Mouse (Mus musculus) limb, embryonic 13.5 days (tissue): ENCODE measurements around the gene Polk. TPM values are rescaled to one million over a fixed set of nuclear protein-coding genes. Genes with fewer than 3 reads are reported as not detected.

ENCODE experiments used
- ATAC-seq: fragments of 200-750 bp; cut with Nextera tagmentation; 2 replicates; pipeline ENCODE4 v1.8.0; 2017; ENCODE audit warnings: low read depth, moderate number of reproducible peaks, moderate TSS enrichment; ENCODE audit not compliant: low FRiP score
- H3K27ac ChIP-seq: fragments of 300-500 bp; sonication (generic); 2 replicates; pipeline ENCODE4 v1.5.1; 2015; ENCODE audit warnings: inconsistent platforms, mild to moderate bottlenecking, moderate library complexity
- H3K27me3 ChIP-seq: fragments of 300-500 bp; sonication (generic); 2 replicates; pipeline ENCODE4 v1.6.1; 2015; ENCODE audit warnings: mild to moderate bottlenecking, inconsistent platforms
- H3K36me3 ChIP-seq: fragments of 300-500 bp; sonication (generic); 2 replicates; pipeline ENCODE4 v1.6.1; 2015; ENCODE audit warnings: inconsistent platforms, mild to moderate bottlenecking, moderate library complexity
- H3K4me1 ChIP-seq: fragments of 300-500 bp; sonication (generic); 2 replicates; pipeline ENCODE4 v1.6.1; 2015; ENCODE audit warnings: inconsistent platforms
- H3K4me2 ChIP-seq: fragments of 300-500 bp; sonication (generic); replicated peaks from 2 replicates; pipeline ENCODE4 v1.6.1; 2015; ENCODE audit warnings: inconsistent platforms, mild to moderate bottlenecking, moderate library complexity
- H3K4me3 ChIP-seq: fragments of 300-500 bp; sonication (generic); 2 replicates; pipeline ENCODE4 v1.5.1; 2015; ENCODE audit warnings: moderate library complexity, mild to moderate bottlenecking, inconsistent platforms
- H3K9ac ChIP-seq: fragments of 300-500 bp; sonication (generic); 2 replicates; pipeline ENCODE4 v1.6.1; 2015; ENCODE audit warnings: mild to moderate bottlenecking, inconsistent platforms
- H3K9me3 ChIP-seq: fragments of 300-500 bp; sonication (generic); 2 replicates; pipeline ENCODE4 v1.6.1; 2016; ENCODE audit warnings: inconsistent platforms
- WGBS: fragments of 180-500 bp; shearing (Covaris S2); methylation state at CpG from one replicate; pipeline ENCODE4 v1.1.7; 2015; 5-methylcytosine and 5-hydroxymethylcytosine counted together
- polyA plus RNA-seq: library from polyadenylated mRNA; unstranded; fragments of >200 nt; fragmentation: Nextera tagmentation; extraction: Ambion mirVana; gene quantifications from 2 replicates; pipeline ENCODE4 v1.2.1, GENCODE M21; 2015

Gene Polk
- polyA plus RNA-seq, 1 experiment from 2014 or later, result 11.6 TPM

GRCm38 (mm10) chr13:96454288-96454687, 88.1 kb downstream of the Polk start:
- H3K9me3 ChIP-seq, result no peaks in the 10 kb centered on the region

DNA sequence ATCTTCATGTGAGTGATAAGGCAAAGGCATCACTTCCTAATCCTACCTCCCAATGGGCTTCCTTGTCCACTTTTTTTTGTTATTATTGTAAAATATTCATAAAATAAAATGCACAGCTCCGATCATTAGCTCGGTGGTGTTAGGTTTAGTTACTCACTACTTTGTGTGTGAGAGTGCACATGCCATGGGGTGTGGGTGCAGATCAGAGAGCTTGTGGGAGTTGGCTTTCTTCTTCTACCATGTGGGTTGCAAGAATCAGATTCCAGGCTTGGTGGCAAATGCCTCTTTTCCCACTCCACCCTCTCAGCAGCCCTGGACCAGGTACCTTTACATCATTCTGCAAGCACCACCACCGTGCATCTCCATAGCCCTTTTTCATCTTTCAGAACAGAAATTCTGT, 89.8 kb downstream of the Polk start:
- Histone ChIP-seq H3K9ac (no peak overlapping the region), H3K36me3 (no peaks in the 10 kb centered on the region), H3K9me3 (no peaks in the 10 kb centered on the region), H3K27me3 (no peaks in the 10 kb centered on the region), H3K4me2 (no peak overlapping the region), H3K4me1 (no peaks in the 10 kb centered on the region), H3K4me3 (no peak overlapping the region), H3K27ac (no peak overlapping the region)
- WGBS, result 88% methylated on average over 3 of the region's 3 CpGs
- no peak for ATAC-seq

More at GRCm38 (mm10) chr13:96454288-96454687, 88.1 kb downstream of the Polk start:
- ATAC-seq, result no peak
- Histone ChIP-seq H3K27me3 (no peaks in the 10 kb centered on the region), H3K27ac (no peak overlapping the region), H3K4me2 (no peak overlapping the region), H3K4me1 (no peaks in the 10 kb centered on the region), H3K36me3 (no peaks in the 10 kb centered on the region), H3K9ac (no peak overlapping the region), H3K4me3 (no peak overlapping the region)
- WGBS, result 76% methylated on average over 3 of the region's 3 CpGs

DNA sequence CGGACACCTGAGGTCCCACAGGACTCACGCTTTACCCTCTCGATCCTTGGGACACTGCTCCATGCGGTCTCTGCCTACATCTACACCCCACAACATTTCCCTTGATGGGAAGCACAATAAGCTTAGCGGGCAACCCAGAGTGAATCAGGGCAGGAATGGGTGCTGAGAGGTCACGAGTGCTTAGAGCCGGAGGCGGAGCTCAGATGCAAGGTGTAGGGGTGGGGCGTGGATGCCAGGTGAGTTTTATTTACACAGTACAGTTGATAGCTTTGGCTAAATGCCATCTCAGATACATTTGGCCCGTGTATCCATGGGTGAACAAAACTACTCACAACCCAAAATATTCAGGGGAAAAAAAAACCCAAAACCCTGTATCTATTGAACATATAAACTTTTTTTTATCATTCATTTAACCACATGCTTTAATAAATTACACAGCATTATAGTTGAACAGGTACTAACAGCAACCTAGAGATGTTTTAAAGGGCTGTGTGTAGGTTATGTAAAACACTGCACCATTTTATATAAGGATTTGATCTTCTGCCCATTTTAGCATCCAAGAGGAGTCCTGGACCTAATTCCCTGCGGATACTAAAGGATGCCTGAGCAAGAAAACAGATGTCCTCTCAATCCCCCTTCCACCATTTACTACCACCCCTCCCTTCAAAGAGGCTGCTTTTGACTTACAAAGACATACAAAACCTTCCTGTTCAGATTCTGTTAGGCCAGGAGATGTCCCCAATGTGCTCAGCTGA, 90.8 kb downstream of the Polk start:
- Histone ChIP-seq H3K9ac (no peak overlapping the region), H3K4me3 (no peak overlapping the region), H3K4me1 (no peaks in the 10 kb centered on the region), H3K36me3 (no peaks in the 10 kb centered on the region), H3K27ac (no peak overlapping the region), H3K4me2 (no peak overlapping the region), H3K9me3 (no peaks in the 10 kb centered on the region), H3K27me3 (no peaks in the 10 kb centered on the region)
- 85% methylated on average over 11 of the region's 11 CpGs for WGBS
- ATAC-seq, result no peak

DNA sequence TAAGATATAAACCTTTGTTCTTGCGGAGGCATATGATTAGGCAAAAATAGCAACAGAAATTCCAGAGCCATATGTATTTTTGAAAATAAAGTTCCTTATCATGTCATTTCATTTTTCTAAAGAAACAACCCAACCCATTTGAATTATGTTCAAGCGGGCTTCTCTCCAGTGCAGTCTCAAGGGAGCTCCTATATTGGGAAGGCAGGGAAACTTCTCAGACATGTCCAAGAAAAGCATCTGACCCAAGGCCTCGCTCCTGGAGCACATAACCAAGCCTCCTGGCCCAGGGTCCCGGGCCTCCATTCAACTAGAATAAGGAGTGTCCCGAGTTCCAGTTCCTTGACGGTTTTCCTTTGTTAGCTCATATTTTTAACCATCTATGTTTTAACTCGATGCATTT, 91.5 kb downstream of the Polk start:
- 88% methylated on average over 7 of the region's 7 CpGs for WGBS
- Histone ChIP-seq H3K4me3 (no peak overlapping the region), H3K4me1 (no peaks in the 10 kb centered on the region), H3K36me3 (no peaks in the 10 kb centered on the region), H3K27me3 (no peaks in the 10 kb centered on the region), H3K27ac (no peak overlapping the region), H3K4me2 (no peak overlapping the region), H3K9ac (no peak overlapping the region), H3K9me3 (no peaks in the 10 kb centered on the region)
- ATAC-seq, result no peak

DNA sequence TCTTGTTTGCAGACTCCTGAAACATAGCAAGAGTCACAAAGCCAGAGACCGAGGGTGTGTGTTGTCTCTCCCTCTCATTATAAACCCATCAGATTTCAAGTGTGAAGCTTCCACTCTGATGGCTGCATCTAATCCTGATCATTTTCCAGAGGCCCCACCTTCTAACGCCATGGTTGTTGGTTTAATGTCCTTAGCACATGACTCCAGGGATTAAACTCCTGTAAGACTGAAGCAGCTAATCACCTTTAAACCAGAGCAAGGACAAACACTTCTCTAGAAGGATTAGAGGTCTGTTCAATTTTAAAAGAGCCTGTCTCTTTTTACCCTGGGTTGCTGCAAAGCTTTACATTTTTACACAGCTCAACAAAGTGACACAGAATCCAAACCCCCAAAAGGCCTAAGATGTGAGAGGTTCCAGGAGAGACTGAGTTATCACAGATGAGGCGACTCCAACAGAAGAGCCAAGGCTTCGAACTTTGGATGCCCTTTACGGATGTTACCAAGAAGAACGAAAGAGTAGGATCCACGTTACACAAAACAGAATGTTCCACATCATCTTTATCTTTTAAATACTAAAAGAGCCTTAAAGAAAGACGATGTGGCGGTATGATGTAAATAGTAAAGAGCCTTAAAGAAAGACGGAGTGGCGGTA, 92.0 kb downstream of the Polk start:
- no peak overlapping the region for H3K9ac ChIP-seq
- no peaks in the 10 kb centered on the region for H3K27me3 ChIP-seq
- H3K4me2 ChIP-seq, result no peak overlapping the region
- H3K9me3 ChIP-seq, result no peaks in the 10 kb centered on the region
- H3K27ac ChIP-seq, result no peak overlapping the region
- no peak for ATAC-seq
- 83% methylated on average over 11 of the region's 11 CpGs for WGBS
- no peak overlapping the region for H3K4me3 ChIP-seq
- no peaks in the 10 kb centered on the region for H3K36me3 ChIP-seq
- H3K4me1 ChIP-seq, result no peaks in the 10 kb centered on the region

DNA sequence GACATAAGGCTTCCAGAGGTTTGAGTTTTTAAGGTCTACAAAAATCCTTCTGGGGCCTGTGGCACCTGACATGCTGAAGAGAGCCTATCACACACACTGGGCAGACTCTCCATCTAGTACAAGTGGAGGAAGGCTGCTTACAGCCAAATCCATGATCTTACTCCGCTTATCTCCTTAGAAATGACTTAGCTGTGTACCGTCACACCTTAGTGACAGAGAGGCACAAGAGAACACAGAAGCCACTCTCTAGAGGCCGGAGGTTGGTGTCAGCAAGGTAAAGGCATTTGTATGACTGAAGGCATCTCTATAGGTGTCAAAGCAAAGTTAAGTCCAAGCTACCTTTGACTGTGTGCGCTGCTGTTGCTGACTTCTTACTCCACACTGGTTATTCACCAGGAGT, 101.9 kb downstream of the Polk start:
- H3K27ac ChIP-seq, result no peak overlapping the region
- no peak overlapping the region for H3K9ac ChIP-seq
- H3K36me3 ChIP-seq, result no peaks in the 10 kb centered on the region
- 93% methylated on average over 4 of the region's 4 CpGs for WGBS
- H3K27me3 ChIP-seq, result no peaks in the 10 kb centered on the region
- H3K9me3 ChIP-seq, result peaks cover 5% of the 10 kb centered on the region
- no peak overlapping the region for H3K4me2 ChIP-seq
- H3K4me1 ChIP-seq, result no peaks in the 10 kb centered on the region
- H3K4me3 ChIP-seq, result no peak overlapping the region
- ATAC-seq, result no peak

DNA sequence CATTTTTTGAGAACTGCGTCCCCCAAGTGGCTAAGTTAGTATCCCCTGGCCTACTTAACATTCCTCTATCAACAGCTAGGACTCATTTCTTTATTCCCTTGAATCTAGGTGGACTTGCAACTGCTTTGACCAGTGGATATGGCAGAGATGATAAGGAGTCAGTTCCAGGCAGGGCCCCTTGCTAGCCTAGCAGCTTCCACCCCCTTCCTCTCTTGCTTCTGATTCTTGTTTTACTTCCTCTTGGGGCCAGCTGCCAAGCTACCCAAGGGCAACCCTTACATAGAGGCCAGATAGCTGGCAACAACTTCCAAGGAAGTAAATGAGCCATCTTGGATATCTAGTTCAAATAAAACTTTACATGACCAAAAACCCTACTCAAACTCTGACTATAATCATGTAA, 105.5 kb downstream of the Polk start:
- Histone ChIP-seq H3K4me2 (no peak overlapping the region), H3K4me1 (peaks cover 15% of the 10 kb centered on the region), H3K9ac (no peak overlapping the region), H3K9me3 (peaks cover 5% of the 10 kb centered on the region), H3K27ac (no peak overlapping the region), H3K36me3 (no peaks in the 10 kb centered on the region), H3K4me3 (no peak overlapping the region), H3K27me3 (no peaks in the 10 kb centered on the region)
- ATAC-seq, result no peak
- 76% methylated on average over 1 of the region's 1 CpGs for WGBS

GRCm38 (mm10) chr13:96435793-96436192, 106.6 kb downstream of the Polk start:
- Histone ChIP-seq H3K9me3 (peaks cover 5% of the 10 kb centered on the region), H3K4me3 (no peak overlapping the region), H3K36me3 (no peaks in the 10 kb centered on the region), H3K27ac (no peak overlapping the region), H3K4me2 (no peak overlapping the region), H3K4me1 (peaks cover 15% of the 10 kb centered on the region), H3K27me3 (no peaks in the 10 kb centered on the region), H3K9ac (no peak overlapping the region)
- no peak for ATAC-seq
- WGBS, result 53% methylated on average over 12 of the region's 13 CpGs

GRCm38 (mm10) chr13:96434899-96435331, 107.5 kb downstream of the Polk start:
- Histone ChIP-seq H3K27ac (no peak overlapping the region), H3K4me2 (no peak overlapping the region)
- 41% methylated on average over 5 of the region's 5 CpGs for WGBS

GRCm38 (mm10) chr13:96433648-96434190, 108.7 kb downstream of the Polk start:
- Histone ChIP-seq H3K27me3 (no peaks in the 10 kb centered on the region), H3K9ac (no peak overlapping the region), H3K27ac (no peak overlapping the region), H3K4me3 (no peak overlapping the region), H3K36me3 (no peaks in the 10 kb centered on the region), H3K9me3 (peaks cover 5% of the 10 kb centered on the region), H3K4me1 (peaks cover 15% of the 10 kb centered on the region), H3K4me2 (no peak overlapping the region)
- 67% methylated on average over 11 of the region's 11 CpGs for WGBS
- ATAC-seq, result no peak

More at GRCm38 (mm10) chr13:96434899-96435331, 107.5 kb downstream of the Polk start:
- H3K4me3 ChIP-seq, result no peak overlapping the region
- H3K4me1 ChIP-seq, result peaks cover 15% of the 10 kb centered on the region
- H3K9ac ChIP-seq, result no peak overlapping the region; the same call in 1 of the 2 replicates
- no peak for ATAC-seq
- H3K36me3 ChIP-seq, result no peaks in the 10 kb centered on the region
- H3K27me3 ChIP-seq, result no peaks in the 10 kb centered on the region
- peaks cover 5% of the 10 kb centered on the region for H3K9me3 ChIP-seq

DNA sequence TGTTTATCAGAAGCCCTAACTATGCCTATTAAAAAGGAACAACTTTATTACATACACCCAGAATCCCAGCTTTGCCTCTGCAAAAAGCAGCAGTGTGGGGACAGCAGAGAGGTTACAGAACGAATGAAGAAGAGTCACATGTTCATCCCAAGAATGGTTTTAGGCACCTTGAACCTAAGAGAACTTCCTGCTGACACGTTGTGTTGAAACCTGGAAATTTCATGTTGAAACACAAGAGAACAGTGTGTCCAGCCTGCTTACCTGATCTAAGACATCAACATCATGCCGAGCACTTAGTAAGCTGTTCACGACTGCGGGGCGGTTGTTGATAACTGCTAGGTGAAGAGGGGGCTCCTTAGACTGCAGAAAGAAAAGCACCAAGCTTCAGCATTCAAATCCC, 109.3 kb downstream of the Polk start:
- Histone ChIP-seq H3K9ac (no peak overlapping the region), H3K9me3 (peaks cover 5% of the 10 kb centered on the region), H3K4me1 (peaks cover 15% of the 10 kb centered on the region), H3K4me3 (no peak overlapping the region), H3K27me3 (no peaks in the 10 kb centered on the region), H3K4me2 (no peak overlapping the region), H3K36me3 (no peaks in the 10 kb centered on the region), H3K27ac (no peak overlapping the region)
- 87% methylated on average over 6 of the region's 6 CpGs for WGBS
- ATAC-seq, result no peak

DNA sequence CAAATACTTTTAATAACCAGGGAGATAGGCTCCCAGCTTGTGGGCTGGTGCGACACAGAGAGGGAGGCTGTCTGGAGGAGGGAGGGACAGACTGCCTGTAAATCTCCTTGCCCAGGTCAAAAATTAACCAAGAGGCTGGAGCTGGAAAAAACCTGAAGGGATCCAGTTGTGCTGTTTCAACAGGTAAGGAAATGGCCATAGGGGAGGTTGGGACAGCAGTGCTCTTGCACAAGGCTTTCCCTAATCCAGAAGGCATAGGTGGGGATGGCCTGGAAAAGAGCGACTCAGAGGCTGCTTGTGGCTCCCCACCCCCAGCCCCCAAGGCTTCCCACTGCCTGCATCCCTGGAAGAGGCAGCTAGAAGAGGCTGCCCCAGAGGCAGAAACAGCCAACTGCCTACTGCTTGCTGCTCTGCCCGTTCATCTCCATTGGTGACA, 110.0 kb downstream of the Polk start:
- Histone ChIP-seq H3K4me1 (peaks cover 15% of the 10 kb centered on the region), H3K9me3 (0 out of 2 replicates have a peak, but pooled peaks cover under 1% of the 10 kb centered on the region), H3K27me3 (no peaks in the 10 kb centered on the region), H3K36me3 (no peaks in the 10 kb centered on the region), H3K9ac (no peak overlapping the region), H3K27ac (no peak overlapping the region), H3K4me3 (no peak overlapping the region), H3K4me2 (no peak overlapping the region)
- no peak for ATAC-seq
- WGBS, result 36% methylated on average over 3 of the region's 3 CpGs
